Mouse (Mus musculus) midbrain, embryonic 15.5 days (tissue): ENCODE measurements at regions not wholly inside any gene's neighbourhood (a gene's known extent, or its start where the extent isn't known, plus 50 kb on each side); places are given as distances from the start of the nearest gene placed in this dataset.

Source experiments
- ATAC-seq: fragments of 200-750 bp; cut with Nextera tagmentation; replicated peaks from 2 replicates; pipeline ENCODE4 v1.8.0; 2017; ENCODE audit warnings: moderate TSS enrichment
- H3K27ac ChIP-seq: fragments of 300-500 bp; sonication (generic); 2 replicates; pipeline ENCODE4 v1.5.1; 2015; ENCODE audit warnings: mild to moderate bottlenecking, inconsistent platforms
- H3K27me3 ChIP-seq: fragments of 300-500 bp; sonication (generic); replicated peaks from 2 replicates; pipeline ENCODE4 v1.6.1; 2015; ENCODE audit warnings: inconsistent platforms
- H3K36me3 ChIP-seq: fragments of 300-500 bp; sonication (generic); replicated peaks from 2 replicates; pipeline ENCODE4 v1.6.1; 2015; ENCODE audit warnings: inconsistent platforms
- H3K4me1 ChIP-seq: fragments of 300-500 bp; sonication (generic); 2 replicates; pipeline ENCODE4 v1.6.1; 2015; ENCODE audit warnings: inconsistent platforms
- H3K4me2 ChIP-seq: fragments of 300-500 bp; sonication (generic); 2 replicates; pipeline ENCODE4 v1.6.1; 2015; ENCODE audit warnings: inconsistent platforms, mild to moderate bottlenecking, moderate library complexity
- H3K4me3 ChIP-seq: fragments of 300-500 bp; sonication (generic); 2 replicates; pipeline ENCODE4 v1.5.1; 2015; ENCODE audit warnings: mild to moderate bottlenecking, inconsistent platforms
- H3K9ac ChIP-seq: fragments of 300-500 bp; sonication (generic); 2 replicates; pipeline ENCODE4 v1.6.1; 2015; ENCODE audit warnings: mild to moderate bottlenecking, inconsistent platforms
- H3K9me3 ChIP-seq: fragments of 300-500 bp; sonication (generic); 2 replicates; pipeline ENCODE4 v1.6.1; 2016; ENCODE audit warnings: inconsistent platforms
- WGBS: fragments of 180-500 bp; shearing (Covaris S2); methylation state at CpG from one replicate; pipeline ENCODE4 v1.1.7; 2015; ENCODE audit warnings: mixed read lengths; 5-methylcytosine and 5-hydroxymethylcytosine counted together

GRCm38 (mm10) chr5:114512756-114513155 lies 55.1 kb upstream of the Fam222a start:
- 30% methylated on average over 9 of the region's 9 CpGs for WGBS

DNA sequence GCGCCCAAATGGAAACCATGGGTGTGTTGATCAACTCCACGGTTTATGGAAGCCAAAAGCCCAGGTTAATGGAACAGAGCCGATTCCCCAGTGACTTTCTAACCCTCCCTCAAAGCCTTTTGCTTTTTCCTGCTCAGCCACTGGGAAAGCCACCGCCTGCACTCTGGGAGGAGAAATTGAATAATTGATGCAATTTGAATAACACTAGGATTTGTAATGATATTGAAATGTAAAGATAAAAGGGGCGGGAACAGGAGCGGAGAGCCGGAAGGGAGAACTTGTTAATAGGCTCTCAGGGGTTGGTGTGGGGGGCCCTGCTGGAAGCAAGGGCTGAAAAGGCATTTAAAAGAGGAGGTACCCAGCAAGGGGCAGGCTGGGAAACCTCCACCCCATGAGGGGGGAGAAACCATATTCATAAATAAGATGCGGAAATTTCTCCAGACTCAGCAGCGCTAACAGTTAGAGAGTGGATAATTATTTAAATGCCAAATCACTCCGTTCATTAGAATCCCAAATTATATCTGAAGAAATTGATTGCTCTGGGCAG lies 53.8 kb upstream of the Fam222a start:
- Histone ChIP-seq H3K36me3 (no peaks in the 10 kb centered on the region), H3K9me3 (no peaks in the 10 kb centered on the region), H3K4me2 (peak overlapping the region; percentile 33; the same call in 1 of the 2 replicates), H3K27ac (no peak overlapping the region; the same call in 1 of the 2 replicates), H3K27me3 (peaks cover 7% of the 10 kb centered on the region; the same call in 1 of the 2 replicates), H3K4me3 (no peak overlapping the region), H3K9ac (no peak overlapping the region), H3K4me1 (peaks cover 20% of the 10 kb centered on the region)
- WGBS: 7% methylated on average over 10 of the region's 10 CpGs
- no peak for ATAC-seq

More at GRCm38 (mm10) chr5:114512756-114513155, 55.1 kb upstream of the Fam222a start:
- H3K27ac ChIP-seq: no peak overlapping the region
- no peaks in the 10 kb centered on the region for H3K36me3 ChIP-seq
- ATAC-seq: no peak
- peaks cover 20% of the 10 kb centered on the region for H3K4me1 ChIP-seq
- no peak overlapping the region for H3K4me3 ChIP-seq
- peaks cover 7% of the 10 kb centered on the region; the same call in 1 of the 2 replicates for H3K27me3 ChIP-seq
- H3K9ac ChIP-seq: no peak overlapping the region
- no peaks in the 10 kb centered on the region for H3K9me3 ChIP-seq
- H3K4me2 ChIP-seq: peak overlapping the region; percentile 12

- WGBS: 81% methylated on average over 4 of the region's 4 CpGs
- no peak overlapping the region for H3K4me3 ChIP-seq
- peaks cover 4% of the 10 kb centered on the region; the same call in 1 of the 2 replicates for H3K27me3 ChIP-seq
- no peak overlapping the region for H3K27ac ChIP-seq
- H3K9me3 ChIP-seq: no peaks in the 10 kb centered on the region
- no peaks in the 10 kb centered on the region for H3K36me3 ChIP-seq
- no peak overlapping the region for H3K9ac ChIP-seq
- H3K4me2 ChIP-seq: no peak overlapping the region
- no peak for ATAC-seq
- H3K4me1 ChIP-seq: peaks cover 33% of the 10 kb centered on the region
Observed at GRCm38 (mm10) chr5:114517010-114517409, 50.8 kb upstream of the Fam222a start.

DNA sequence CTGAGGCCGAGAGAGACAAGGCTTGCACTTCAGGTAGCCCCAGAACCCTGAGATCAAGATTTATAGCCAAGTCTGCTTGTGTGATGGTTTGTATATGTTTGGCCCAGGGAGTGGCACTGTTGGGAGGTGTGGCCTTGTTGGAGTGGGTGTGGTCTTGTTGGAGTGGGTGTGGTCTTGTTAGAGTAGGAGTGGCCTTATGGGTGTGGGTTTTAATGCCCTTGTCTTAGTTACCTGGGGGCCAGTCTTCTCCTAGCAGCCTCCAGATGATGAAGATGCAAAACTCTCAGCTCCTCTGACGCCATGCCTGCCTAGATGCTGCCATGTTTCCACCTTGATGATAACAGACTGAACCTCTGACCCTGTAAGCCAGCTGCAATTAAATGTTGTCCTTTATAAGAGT lies 49.8 kb upstream of the Fam222a start:
- no peak overlapping the region for H3K27ac ChIP-seq
- ATAC-seq: no peak

More for the DNA sequence above, 49.8 kb upstream of the Fam222a start:
- WGBS: 92% methylated on average over 2 of the region's 2 CpGs
- H3K27me3 ChIP-seq: 0 out of 2 replicates have a peak, but pooled peaks cover 4% of the 10 kb centered on the region
- H3K4me1 ChIP-seq: peaks cover 29% of the 10 kb centered on the region
- H3K4me3 ChIP-seq: no peak overlapping the region
- no peak overlapping the region for H3K9ac ChIP-seq
- no peak overlapping the region for H3K4me2 ChIP-seq
- no peaks in the 10 kb centered on the region for H3K9me3 ChIP-seq
- no peaks in the 10 kb centered on the region for H3K36me3 ChIP-seq
